Mouse (Mus musculus) heart, adult 2 months (tissue): Measurements from ENCODE around the gene Mast2.

Experiments
- CTCF ChIP-seq: fragments of 200-600 bp; IDR thresholded peaks from 2 replicates; pipeline ENCODE4 v1.8.1; 2022; ENCODE audit warnings: antibody characterized with exemption, mild to moderate bottlenecking, moderate library complexity
- POLR2A ChIP-seq: fragments of 200-500 bp; IDR thresholded peaks from 2 replicates; pipeline ENCODE4 v1.6.1; 2011; ENCODE audit warnings: mild to moderate bottlenecking, low read depth, low read length, control low read depth; ENCODE audit not compliant: insufficient read depth

DNA sequence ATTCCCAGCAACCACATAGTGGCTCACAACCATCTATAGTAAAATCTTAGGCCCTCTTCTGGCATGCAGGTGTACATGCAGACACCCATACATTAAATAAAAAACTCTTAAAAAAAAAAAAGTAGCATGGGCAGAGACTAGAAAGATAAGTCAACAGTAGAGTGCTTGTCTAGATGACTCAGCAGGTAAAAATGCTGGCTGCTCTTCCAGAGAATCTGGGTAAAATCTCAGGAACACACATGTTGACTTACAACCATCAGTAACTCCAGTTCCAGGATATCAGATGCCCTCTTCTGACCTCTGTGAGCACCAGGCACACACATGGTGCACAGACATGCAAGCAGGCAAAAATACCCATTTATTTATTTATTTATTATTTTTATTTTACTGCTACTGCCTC, 25.4 kb downstream of the Mast2 start:
- TF ChIP-seq CTCF, result no peak
- no peak for TF ChIP-seq POLR2A
